Mouse (Mus musculus): ENCODE measurements at regions not wholly inside any gene's neighbourhood (a gene's known extent, or its start where the extent isn't known, plus 50 kb on each side); places are given as distances from the start of the nearest gene placed in this dataset.

DNA sequence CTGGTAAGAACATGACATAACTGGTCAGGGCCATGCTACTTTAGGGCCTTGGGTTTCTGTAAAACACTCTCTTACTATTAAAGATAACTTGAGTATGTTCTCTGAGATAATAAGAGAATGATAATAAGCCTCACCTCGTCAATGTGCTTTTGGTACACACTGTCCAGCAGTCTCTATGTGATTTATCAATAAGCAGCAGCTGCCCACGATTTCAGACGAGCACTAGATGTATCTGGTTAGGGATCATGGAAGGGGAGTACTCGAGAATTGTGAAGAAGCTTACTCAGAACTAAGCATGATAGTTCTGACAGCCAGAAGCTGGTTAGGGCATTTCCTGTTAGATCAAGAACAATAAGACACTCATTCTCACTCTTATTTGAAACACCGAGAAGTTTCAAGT, 53.8 kb downstream of the Neurod6 start:
- no peak for TF ChIP-seq CTCF (conservative IDR thresholded peaks at IDR 0.05)
- DNase-seq (ENCODE audit: low spot score in 2 of 2) = no peak
- no peak overlapping the region for H3K27ac ChIP-seq

DNA sequence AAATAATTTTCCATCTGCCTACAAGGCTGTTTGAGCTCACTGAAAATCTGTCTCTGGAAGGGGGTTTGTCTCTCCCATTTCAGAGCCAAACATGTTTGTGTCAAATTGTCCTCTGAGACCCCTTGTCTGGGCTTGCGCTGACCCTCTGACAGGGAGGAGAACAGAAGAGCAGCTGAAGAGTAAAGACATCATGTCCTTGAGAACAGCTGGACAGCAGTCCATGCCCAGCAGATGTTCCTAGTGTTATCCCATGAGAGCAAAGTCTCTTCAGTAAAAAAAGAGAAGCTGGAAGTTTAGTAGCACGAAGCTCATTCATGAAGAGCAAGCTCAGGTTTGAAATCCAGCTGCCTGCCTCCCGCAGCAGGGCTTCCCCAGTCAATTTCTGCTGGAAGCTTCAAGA, 60.7 kb downstream of the Neurod6 start:
- Histone ChIP-seq H3K4me3 (no peak overlapping the region), H3K27ac (no peak overlapping the region)
- TF ChIP-seq CTCF (conservative IDR thresholded peaks at IDR 0.05) = no peak
- DNase-seq (ENCODE audit: low spot score in 2 of 2) = no peak

More for the DNA sequence above, 53.8 kb downstream of the Neurod6 start:
- no peak overlapping the region for H3K4me3 ChIP-seq

GRCm38 (mm10) chr6:55617922-55618481, 63.1 kb downstream of the Neurod6 start:
- peak overlapping the region; percentile 51 for H3K4me3 ChIP-seq
- TF ChIP-seq CTCF (conservative IDR thresholded peaks at IDR 0.05) = no peak
- DNase-seq (ENCODE audit: low spot score in 2 of 2) = peak; percentile 62
- peak overlapping the region; percentile 77 for H3K27ac ChIP-seq

DNA sequence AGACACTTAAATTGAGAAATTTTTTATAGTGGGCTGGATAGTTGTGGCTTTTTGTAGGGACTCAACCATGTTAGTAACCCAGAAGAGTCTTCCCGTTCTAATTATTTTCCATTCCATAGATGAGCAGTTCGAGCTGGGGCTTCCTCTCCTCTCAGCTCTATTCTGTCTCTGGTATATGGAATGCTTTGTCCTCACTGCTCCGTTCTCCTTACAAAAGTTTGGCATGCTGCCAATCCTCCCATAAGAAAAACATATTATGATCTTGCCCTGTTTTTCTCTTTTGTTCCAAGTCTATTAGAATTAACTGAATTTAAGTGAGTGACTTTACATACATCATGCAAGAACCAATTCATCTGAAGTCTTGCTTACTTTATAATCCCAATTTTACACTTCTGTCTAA, 70.7 kb downstream of the Neurod6 start:
- no peak overlapping the region for H3K27ac ChIP-seq
- no peak for TF ChIP-seq CTCF (conservative IDR thresholded peaks at IDR 0.05)
- no peak for DNase-seq (ENCODE audit: low spot score in 2 of 2)
- no peak overlapping the region for H3K4me3 ChIP-seq

GRCm38 (mm10) chr6:55609976-55610375, 71.1 kb downstream of the Neurod6 start:
- TF ChIP-seq CTCF (conservative IDR thresholded peaks at IDR 0.05) = no peak
- no peak for DNase-seq (ENCODE audit: low spot score in 2 of 2)

GRCm38 (mm10) chr6:55609053-55609452, 72.0 kb downstream of the Neurod6 start:
- TF ChIP-seq CTCF (conservative IDR thresholded peaks at IDR 0.05) = no peak
- DNase-seq (ENCODE audit: low spot score in 2 of 2) = no peak
- H3K4me3 ChIP-seq = no peak overlapping the region
- no peak overlapping the region for H3K27ac ChIP-seq

More at GRCm38 (mm10) chr6:55609976-55610375, 71.1 kb downstream of the Neurod6 start:
- no peak overlapping the region for H3K4me3 ChIP-seq
- H3K27ac ChIP-seq = no peak overlapping the region

- H3K27ac ChIP-seq = no peak overlapping the region
- no peak for TF ChIP-seq CTCF (conservative IDR thresholded peaks at IDR 0.05)
- no peak overlapping the region for H3K4me3 ChIP-seq
- DNase-seq (ENCODE audit: low spot score in 2 of 2) = peak in 1 of 2 experiments; percentile 16
These were observed 84.0 kb downstream of the Neurod6 start for GRCm38 (mm10) chr6:55597088-55597487.

DNA sequence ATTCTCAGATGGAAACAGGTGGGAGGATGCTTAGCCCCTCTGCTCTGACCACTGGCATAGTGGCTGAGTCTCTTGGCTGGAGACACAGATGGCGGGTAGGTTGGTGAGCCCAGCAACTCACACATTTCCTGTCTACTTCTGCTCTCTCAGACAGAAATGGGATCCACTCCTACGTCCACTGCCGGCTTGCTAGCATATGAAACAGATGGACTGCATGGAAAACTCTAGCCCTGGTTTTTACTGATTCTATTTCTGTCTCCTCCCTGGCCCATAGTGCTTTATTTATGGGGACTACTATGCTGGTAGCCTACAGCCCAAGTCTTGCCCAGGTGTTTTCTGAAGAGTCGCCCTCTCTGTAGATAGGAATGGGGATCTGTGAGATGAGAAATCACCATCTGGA, 88.9 kb downstream of the Neurod6 start:
- peak overlapping the region; percentile 15 for H3K27ac ChIP-seq
- TF ChIP-seq CTCF (conservative IDR thresholded peaks at IDR 0.05) = no peak
- no peak overlapping the region for H3K4me3 ChIP-seq
- DNase-seq (ENCODE audit: low spot score in 2 of 2) = peak; percentile 25 to 65

GRCm38 (mm10) chr6:55581106-55581505, 100.0 kb downstream of the Neurod6 start:
- no peak for TF ChIP-seq CTCF (conservative IDR thresholded peaks at IDR 0.05)
- Histone ChIP-seq H3K27ac (no peak overlapping the region), H3K4me3 (no peak overlapping the region)
- DNase-seq (ENCODE audit: low spot score in 2 of 2) = no peak

- DNase-seq (ENCODE audit: low spot score in 2 of 2) = no peak
- Histone ChIP-seq H3K27ac (peak overlapping the region; percentile 75; the same call in 1 of the 2 replicates), H3K4me3 (peak overlapping the region; percentile 40)
- no peak for TF ChIP-seq CTCF (conservative IDR thresholded peaks at IDR 0.05)
These were observed 101.0 kb downstream of the Neurod6 start for GRCm38 (mm10) chr6:55580036-55580435.

- peak in 1 of 2 experiments; percentile 23 for DNase-seq (ENCODE audit: low spot score in 2 of 2)
- no peak for TF ChIP-seq CTCF (conservative IDR thresholded peaks at IDR 0.05)
- Histone ChIP-seq H3K4me3 (peak overlapping the region; percentile 40), H3K27ac (peak overlapping the region; percentile 75)
These were observed 101.5 kb downstream of the Neurod6 start for GRCm38 (mm10) chr6:55579611-55580010.

GRCm38 (mm10) chr6:55579105-55579504, 102.0 kb downstream of the Neurod6 start:
- peak; percentile 14 to 16 for DNase-seq (ENCODE audit: low spot score in 2 of 2)
- Histone ChIP-seq H3K27ac (peak overlapping the region; percentile 75), H3K4me3 (peak overlapping the region; percentile 40)
- TF ChIP-seq CTCF (conservative IDR thresholded peaks at IDR 0.05) = no peak

GRCm38 (mm10) chr6:55578051-55578450, 103.0 kb downstream of the Neurod6 start:
- no peak for DNase-seq (ENCODE audit: low spot score in 2 of 2)
- no peak overlapping the region for H3K4me3 ChIP-seq
- TF ChIP-seq CTCF (conservative IDR thresholded peaks at IDR 0.05) = no peak
- no peak overlapping the region for H3K27ac ChIP-seq

GRCm38 (mm10) chr6:55567521-55567920, 113.5 kb downstream of the Neurod6 start:
- TF ChIP-seq CTCF (conservative IDR thresholded peaks at IDR 0.05) = no peak
- Histone ChIP-seq H3K4me3 (no peak overlapping the region), H3K27ac (no peak overlapping the region)
- DNase-seq (ENCODE audit: low spot score in 2 of 2) = no peak
